Mouse (Mus musculus) heart, adult 2 months (tissue): ENCODE data around the gene Slfn8.

Source experiments
- CTCF ChIP-seq: fragments of 200-600 bp; IDR thresholded peaks from 2 replicates; pipeline ENCODE4 v1.8.1; 2022; ENCODE audit warnings: antibody characterized with exemption, mild to moderate bottlenecking, moderate library complexity
- EP300 ChIP-seq: fragments of 200-500 bp; IDR thresholded peaks from 2 replicates; pipeline ENCODE4 v1.6.1; 2011; ENCODE audit warnings: low read depth, low read length, control low read depth; ENCODE audit not compliant: insufficient read depth
- POLR2A ChIP-seq: fragments of 200-500 bp; IDR thresholded peaks from 2 replicates; pipeline ENCODE4 v1.6.1; 2011; ENCODE audit warnings: mild to moderate bottlenecking, low read depth, low read length, control low read depth; ENCODE audit not compliant: insufficient read depth

DNA sequence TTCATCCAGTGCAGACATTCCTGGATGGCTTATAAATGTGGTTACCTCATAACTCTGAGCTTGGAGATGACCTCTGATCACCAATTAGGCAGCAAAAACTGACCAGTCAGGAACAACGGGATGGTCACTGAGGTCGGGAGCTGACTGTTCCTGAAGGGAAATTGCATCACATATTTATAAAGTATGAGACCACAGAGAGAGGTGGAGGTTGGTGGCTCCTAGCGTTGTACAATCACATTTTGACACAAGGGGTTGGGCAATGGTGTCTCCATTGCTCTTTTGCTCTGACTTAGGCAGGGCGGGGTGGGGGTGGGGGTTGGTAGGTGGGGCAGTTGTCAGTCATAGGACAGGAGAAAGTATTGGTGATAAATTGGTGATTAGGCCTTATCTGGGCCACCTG lies 42.5 kb upstream of the Slfn8 start:
- TF ChIP-seq EP300 (no peak), POLR2A (no peak), CTCF (no peak)
